In the genomic region with DNA sequence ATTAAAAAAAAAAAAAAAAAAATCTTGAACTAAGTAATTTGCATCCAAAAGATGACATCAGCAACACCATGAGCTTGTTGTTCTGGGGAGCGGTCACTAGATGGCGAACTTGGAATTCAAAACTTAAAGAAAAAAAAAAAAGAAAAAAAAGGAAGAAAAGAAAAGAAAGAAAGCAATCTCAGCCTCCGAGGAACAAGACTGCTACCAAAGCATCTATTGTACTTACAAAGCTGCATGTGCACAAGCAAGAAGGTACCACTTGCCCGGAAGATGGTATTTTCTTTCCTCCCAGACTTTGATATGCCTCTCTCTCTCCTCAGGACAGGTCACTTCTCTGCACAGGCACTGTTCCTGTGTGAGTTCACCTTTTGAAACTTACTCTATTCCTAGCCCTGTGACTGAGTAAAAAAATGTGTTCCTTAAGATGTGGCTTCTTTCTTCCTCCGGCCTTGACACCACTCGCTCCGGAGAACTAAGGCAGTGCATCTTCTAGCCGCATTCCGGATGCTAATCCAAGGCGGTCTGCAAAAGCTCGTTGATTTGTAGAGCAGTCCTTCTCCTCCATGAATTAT, we compare ENCODE assay signal across 9 mouse cellular contexts.
DNase-seq lines count a peak whose midpoint lies in the region; ATAC-seq and TF ChIP-seq lines count a peak whose summit lies in the region.
"Had no signal": no experiment of that assay in that cellular context is flagged by ENCODE, and none has a peak within 500 bp of the region (broad histone marks: within the 10 kb centered on the region; RNA-seq: fewer than 3 reads in every experiment).

No protein-coding gene starts in this region.

- no peaks in the 10 kb centered on the region for H3K36me3 ChIP-seq in heart, embryonic 13.5 days
- no peaks in the 10 kb centered on the region for H3K36me3 ChIP-seq in lung, postnatal 0 days (ENCODE audit: insufficient read depth, low read length)

- no peak overlapping the region for H3K27ac ChIP-seq in cortical plate, adult 2 months (ENCODE audit: insufficient read depth, low read length)
- no peak overlapping the region for H3K27ac ChIP-seq in heart, embryonic 13.5 days (replicated peaks)
- H3K27ac ChIP-seq in lung, postnatal 0 days (ENCODE audit: low read length) = no peak overlapping the region

- H3K27me3 ChIP-seq in heart, embryonic 13.5 days (replicated peaks) = 0 out of 2 replicates have a peak, but pooled peaks cover 2% of the 10 kb centered on the region
- H3K27me3 ChIP-seq in lung, postnatal 0 days (replicated peaks; ENCODE audit: insufficient read depth, low read length) = no peaks in the 10 kb centered on the region

- WGBS in lung, adult 2 months = 38% methylated on average over 11 of the region's 11 CpGs
- WGBS in heart, embryonic 13.5 days = 45% methylated on average over 11 of the region's 11 CpGs
- WGBS in lung, postnatal 0 days = 38% methylated on average over 11 of the region's 11 CpGs

- no peak overlapping the region for H3K4me3 ChIP-seq in lung, adult 2 months (replicated peaks; ENCODE audit: extremely low read depth, low read depth, low read length)
- H3K4me3 ChIP-seq in cortical plate, adult 2 months (ENCODE audit: insufficient read depth, low read length) = peak overlapping the region; percentile 40
- H3K4me3 ChIP-seq in heart, embryonic 13.5 days = peak overlapping the region; percentile 39
- peak overlapping the region; percentile 1; the same call in 1 of the 2 replicates for H3K4me3 ChIP-seq in lung, postnatal 0 days (ENCODE audit: low read depth, low read length)
- H3K4me3 ChIP-seq: erythroblast, embryonic 14.5 days had no signal

- peak overlapping the region; percentile 59; the same call in 1 of the 2 replicates for H3K9ac ChIP-seq in heart, embryonic 13.5 days
- H3K9ac ChIP-seq in lung, postnatal 0 days (replicated peaks; ENCODE audit: low read depth) = no peak overlapping the region

- TF ChIP-seq EP300 in lung, postnatal 0 days (IDR thresholded peaks at IDR 0.05) = no peak

- TF ChIP-seq CTCF in lung, adult 2 months (IDR thresholded peaks at IDR 0.05; ENCODE audit: insufficient read depth, low read length) = peak; percentile 34; the same call in 1 of the 2 replicates
- peak; percentile 53 for TF ChIP-seq CTCF in cortical plate, adult 2 months (IDR thresholded peaks at IDR 0.05; ENCODE audit: extremely low read depth, insufficient read depth, low read length)
- TF ChIP-seq CTCF in lung, postnatal 0 days (IDR thresholded peaks at IDR 0.05) = peak; percentile 63

- no peaks in the 10 kb centered on the region for H3K4me1 ChIP-seq in lung, adult 2 months (ENCODE audit: control insufficient read depth, insufficient read depth, low read length)
- peaks cover 1% of the 10 kb centered on the region; the same call in 1 of the 2 replicates for H3K4me1 ChIP-seq in cortical plate, adult 2 months (ENCODE audit: control insufficient read depth, insufficient read depth, low read length)
- H3K4me1 ChIP-seq in heart, embryonic 13.5 days = 0 out of 2 replicates have a peak, but pooled peaks cover 4% of the 10 kb centered on the region
- H3K4me1 ChIP-seq in lung, postnatal 0 days (ENCODE audit: insufficient read depth, low read depth, low read length) = no peaks in the 10 kb centered on the region

- H3K4me2 ChIP-seq in heart, embryonic 13.5 days = peak overlapping the region; percentile 67
- H3K4me2 ChIP-seq in lung, postnatal 0 days (replicated peaks; ENCODE audit: low read depth, low read length) = peak overlapping the region; percentile 29

- H3K9me3 ChIP-seq in heart, embryonic 13.5 days = no peaks in the 10 kb centered on the region
- H3K9me3 ChIP-seq in lung, postnatal 0 days (ENCODE audit: low read length) = no peaks in the 10 kb centered on the region

- no peak for TF ChIP-seq POLR2A in lung, adult 2 months (IDR thresholded peaks at IDR 0.05; ENCODE audit: borderline replicate concordance, extremely low read depth, low read depth, low read length)
- no peak for TF ChIP-seq POLR2A in cortical plate, adult 2 months (IDR thresholded peaks at IDR 0.05; ENCODE audit: extremely low read depth, insufficient read depth, low read length)

- DNase-seq in lung, adult 2 months = peak; percentile 4
- DNase-seq in lung, postnatal 25 days (ENCODE audit: low spot score) = no peak
- DNase-seq in kidney, postnatal 10 days = peak; percentile 63
- peak; percentile 61 for DNase-seq in lung, postnatal 0 days (ENCODE audit: low spot score)
- DNase-seq in right cerebral cortex, adult 2 months (ENCODE audit: low spot score in 2 of 2) = peak; percentile 49 to 57
- no peak for DNase-seq in ovary, postnatal 36 days (ENCODE audit: low spot score)

- ATAC-seq in heart, embryonic 13.5 days (ENCODE audit: extremely low read depth, insufficient number of reproducible peaks, low FRiP score, low TSS enrichment) = no peak
- no peak for ATAC-seq in lung, postnatal 0 days

Comparison
In these comparisons a context has a peak if more than half of its experiments do, and no peak if none do; other contexts are left out.
1. DNase-seq: peak in lung, adult 2 months (single experiment), kidney, postnatal 10 days (single experiment), lung, postnatal 0 days (single experiment) and right cerebral cortex, adult 2 months (2 of 2); none in lung, postnatal 25 days (single experiment) and ovary, postnatal 36 days (single experiment).
2. Peak in every context shown above with its lines, with median percentiles within 50 percentile points of each other: CTCF ChIP-seq.